Mouse (Mus musculus) megakaryocyte progenitor cell, adult 5-6 weeks (primary cell): ENCODE results near the gene Golph3. TPM values are rescaled to one million over a fixed set of nuclear protein-coding genes. Genes with fewer than 3 reads are reported as not detected.

Source experiments
- ATAC-seq: replicated peaks from 2 replicates; pipeline ENCODE4 v1.8.0; 2016; ENCODE audit warnings: mild to moderate bottlenecking, moderate TSS enrichment, inconsistent platforms; ENCODE audit not compliant: poor library complexity
- total RNA-seq, 2 experiments: library from RNA; stranded (forward) in 1 of 2; stranded (reverse) in 1 of 2; fragments of 157-497, 149-512 nt in 1 of 2; fragments of 200-1000 nt in 1 of 2; gene quantifications; 2 replicates each; pipeline versions ENCODE4 v1.2.3 to v1.2.4; 2015 to 2017

The Golph3 gene
- total RNA-seq, 2 experiments from 2014 or later, result 94.4 to 110 TPM

DNA sequence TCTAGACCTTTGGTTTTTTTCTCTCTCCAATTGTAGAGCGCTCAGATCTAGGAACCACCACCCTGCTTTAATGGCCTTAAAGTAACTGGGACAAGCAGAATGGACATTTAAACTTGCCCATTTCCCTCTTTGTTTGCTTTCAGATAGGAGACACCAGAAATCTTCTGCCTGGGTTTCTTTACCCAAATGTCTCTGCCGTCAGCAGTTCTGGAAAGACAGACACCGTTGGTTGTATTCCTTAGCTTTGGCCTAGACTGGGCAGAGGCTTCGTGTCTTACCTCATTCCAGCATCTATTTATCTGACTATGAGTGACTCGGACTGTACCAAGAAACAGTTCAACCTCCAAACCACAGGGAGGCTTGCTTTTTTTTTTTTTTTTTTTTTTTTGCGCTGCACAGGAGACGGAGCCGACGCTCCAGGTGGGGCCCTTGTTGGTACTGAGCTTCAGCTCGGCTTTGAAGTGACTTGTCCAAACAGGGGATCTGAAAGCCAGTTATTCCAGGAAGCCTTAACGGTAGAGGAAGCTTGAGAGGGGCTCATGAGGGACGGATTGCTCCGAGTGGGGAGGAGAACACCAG, 55.3 kb downstream of the Golph3 start:
- peak; percentile 21 for ATAC-seq

GRCm38 (mm10) chr15:12377800-12378199, 56.5 kb downstream of the Golph3 start:
- ATAC-seq, result peak; percentile 55

GRCm38 (mm10) chr15:12380057-12380456, 58.8 kb downstream of the Golph3 start:
- no peak for ATAC-seq

DNA sequence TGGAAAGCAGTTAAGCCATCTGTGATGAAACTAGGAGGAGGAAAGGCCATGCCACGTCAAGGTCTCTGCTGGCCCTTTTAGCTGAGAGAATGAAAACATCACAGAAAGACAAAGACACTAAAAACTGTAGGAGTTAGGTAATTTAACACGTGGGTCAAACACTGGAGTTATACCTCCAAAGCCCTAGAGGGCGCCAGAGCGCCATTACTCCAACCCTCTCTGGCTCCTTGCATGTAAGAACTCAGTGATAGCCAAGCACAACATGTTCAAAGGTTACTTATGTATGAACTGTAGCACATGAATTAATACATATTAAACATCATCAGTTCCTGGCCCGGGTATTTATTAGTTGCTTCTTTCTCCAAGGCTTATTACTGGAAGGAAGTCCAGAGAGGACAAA, 59.3 kb downstream of the Golph3 start:
- peak; percentile 65 for ATAC-seq

GRCm38 (mm10) chr15:12384679-12385078, 63.4 kb downstream of the Golph3 start:
- no peak for ATAC-seq

- ATAC-seq, result no peak
Observed at GRCm38 (mm10) chr15:12388726-12389489, 67.7 kb downstream of the Golph3 start.

GRCm38 (mm10) chr15:12394758-12395157, 73.5 kb downstream of the Golph3 start:
- no peak for ATAC-seq

GRCm38 (mm10) chr15:12397032-12397431, 75.8 kb downstream of the Golph3 start:
- no peak for ATAC-seq

Other genes starting within 250 kb of the Golph3 start
- gene Zfr, start 203.6 kb upstream of the Golph3 start, total RNA-seq (2015), result 141 and 147 TPM in 2 replicates
- 49.0 and 63.7 TPM in 2 replicates for gene Zfr, start 203.6 kb upstream of the Golph3 start, total RNA-seq (2017)
- 12.0 and 12.8 TPM in 2 replicates for gene Mtmr12, start 116.4 kb upstream of the Golph3 start, total RNA-seq (2015)
- 12.1 and 13.5 TPM in 2 replicates for gene Mtmr12, start 116.4 kb upstream of the Golph3 start, total RNA-seq (2017)
- not detected in 2 replicates for gene 1810049J17Rik, start 449 bp downstream of the Golph3 start, total RNA-seq (2015)
- gene 1810049J17Rik, start 449 bp downstream of the Golph3 start, total RNA-seq (2017), result 0.58 TPM in 1 of 2 replicates, not detected in the other